Mouse (Mus musculus) testis, adult 2 months (tissue): ENCODE results near the gene Gad2.

Experiments
- CTCF ChIP-seq: fragments of 200-500 bp; IDR thresholded peaks from 2 replicates; pipeline ENCODE4 v1.5.1; 2012; ENCODE audit warnings: low read depth, mild to moderate bottlenecking, inconsistent platforms, low read length, moderate library complexity; ENCODE audit not compliant: control insufficient read depth, insufficient read depth, insufficient replicate concordance
- POLR2A ChIP-seq: fragments of 200-500 bp; IDR thresholded peaks from 2 replicates; pipeline ENCODE4 v1.6.1; 2012; ENCODE audit warnings: low read depth, mild to moderate bottlenecking, inconsistent platforms, low read length, moderate library complexity; ENCODE audit not compliant: control insufficient read depth

GRCm38 (mm10) chr2:22617951-22618350 lies 4.1 kb upstream of the Gad2 start:
- TF ChIP-seq CTCF (no peak), POLR2A (no peak)
